Mouse (Mus musculus) C2C12 (cell line): ENCODE results near the gene Rai14. TPM values are rescaled to one million over a fixed set of nuclear protein-coding genes. Genes with fewer than 3 reads are reported as not detected.

Source experiments
- H3K27me3 ChIP-seq: one replicate; pipeline ENCODE4 v1.6.1; 2011; ENCODE audit not compliant: control insufficient read depth, insufficient read depth, insufficient read length
- H3K36me3 ChIP-seq: one replicate; pipeline ENCODE4 v1.6.1; 2011; ENCODE audit not compliant: control insufficient read depth, insufficient read depth
- H3K4me3 ChIP-seq: one replicate; pipeline ENCODE4 v1.5.1; 2011; ENCODE audit warnings: mild to moderate bottlenecking, control low read depth; ENCODE audit not compliant: poor library complexity, insufficient read depth, severe bottlenecking
- H3K79me2 ChIP-seq: one replicate; pipeline ENCODE4 v1.6.1; 2011; ENCODE audit not compliant: control insufficient read depth, insufficient read depth
- H3K79me3 ChIP-seq: one replicate; pipeline ENCODE4 v1.6.1; 2011; ENCODE audit warnings: low read depth, control low read depth
- H3ac ChIP-seq: one replicate; pipeline ENCODE3; 2011; ENCODE audit warnings: low read depth; ENCODE audit not compliant: control insufficient read depth, insufficient read length
- CEBPB ChIP-seq: IDR thresholded peaks from one replicate; pipeline ENCODE4 v1.6.1; 2011; ENCODE audit warnings: low read depth, mild to moderate bottlenecking, control low read depth, moderate library complexity
- CTCF ChIP-seq: IDR thresholded peaks from one replicate; pipeline ENCODE4 v1.5.1; 2011; ENCODE audit not compliant: control insufficient read depth, insufficient read depth, insufficient read length
- FOSL1 ChIP-seq: IDR thresholded peaks from one replicate; pipeline ENCODE4 v1.8.0; 2011; ENCODE audit warnings: mild to moderate bottlenecking, low read length; ENCODE audit not compliant: poor library complexity, insufficient read depth, severe bottlenecking
- MAX ChIP-seq: IDR thresholded peaks from one replicate; pipeline ENCODE4 v1.6.1; 2011; ENCODE audit warnings: mild to moderate bottlenecking, control low read depth
- MYOD1 ChIP-seq: IDR thresholded peaks from one replicate; pipeline ENCODE4 v1.6.1; 2011; ENCODE audit warnings: low read depth; ENCODE audit not compliant: control insufficient read depth, insufficient read length
- MYOG ChIP-seq: IDR thresholded peaks from one replicate; pipeline ENCODE4 v1.6.1; 2011; ENCODE audit not compliant: control insufficient read depth, insufficient read length; ENCODE audit errors: extremely low read depth
- USF1 ChIP-seq: IDR thresholded peaks from one replicate; pipeline ENCODE4 v1.6.1; 2011; ENCODE audit warnings: low read depth, mild to moderate bottlenecking, control low read depth, moderate library complexity
- polyA plus RNA-seq: library from polyadenylated mRNA; unstranded; fragments of >200 nt; fragmentation: generic; extraction: Trizol; gene quantifications from one replicate; pipeline ENCODE4 v1.2.1, GENCODE M21; 2012; ENCODE audit warnings: missing spikeins

Gene Rai14
- polyA plus RNA-seq, 1 experiment, result 55.1 TPM

- TF ChIP-seq MAX (no peak), MYOG (no peak), MYOD1 (no peak), FOSL1 (no peak), USF1 (no peak), CEBPB (no peak), CTCF (no peak)
- Histone ChIP-seq H3K4me3 (no peak overlapping the region), H3K27me3 (no peaks in the 10 kb centered on the region), H3K79me2 (no peaks in the 10 kb centered on the region), H3ac (no peak overlapping the region), H3K36me3 (peaks cover 88% of the 10 kb centered on the region), H3K79me3 (no peaks in the 10 kb centered on the region)
Measured at GRCm38 (mm10) chr15:10594910-10595309, 119.5 kb downstream of the Rai14 start.

- H3K79me2 ChIP-seq, result no peaks in the 10 kb centered on the region
- TF ChIP-seq CEBPB (peak; percentile 63), FOSL1 (no peak)
- H3K4me3 ChIP-seq, result no peak overlapping the region
- H3ac ChIP-seq, result no peak overlapping the region
- H3K27me3 ChIP-seq, result no peaks in the 10 kb centered on the region
- H3K79me3 ChIP-seq, result no peaks in the 10 kb centered on the region
- H3K36me3 ChIP-seq, result peaks cover 89% of the 10 kb centered on the region
Measured at GRCm38 (mm10) chr15:10593094-10593493, 121.3 kb downstream of the Rai14 start.

GRCm38 (mm10) chr15:10586565-10586964, 127.9 kb downstream of the Rai14 start:
- H3K36me3 ChIP-seq, result peaks cover 81% of the 10 kb centered on the region
- TF ChIP-seq MYOD1, result no peak
- no peak for TF ChIP-seq FOSL1
- no peak for TF ChIP-seq CEBPB
- no peak for TF ChIP-seq MAX
- TF ChIP-seq CTCF, result no peak
- TF ChIP-seq MYOG, result no peak
- H3K4me3 ChIP-seq, result no peak overlapping the region

GRCm38 (mm10) chr15:10584359-10585187, 129.9 kb downstream of the Rai14 start:
- Histone ChIP-seq H3K79me2 (no peaks in the 10 kb centered on the region), H3K27me3 (no peaks in the 10 kb centered on the region), H3ac (no peak overlapping the region), H3K79me3 (no peaks in the 10 kb centered on the region), H3K4me3 (no peak overlapping the region), H3K36me3 (peaks cover 72% of the 10 kb centered on the region)
- no peak for TF ChIP-seq MAX
- TF ChIP-seq CEBPB, result no peak
- no peak for TF ChIP-seq CTCF
- TF ChIP-seq MYOD1, result no peak
- no peak for TF ChIP-seq MYOG
- no peak for TF ChIP-seq USF1
- no peak for TF ChIP-seq FOSL1

More at GRCm38 (mm10) chr15:10586565-10586964, 127.9 kb downstream of the Rai14 start:
- H3K27me3 ChIP-seq, result no peaks in the 10 kb centered on the region
- no peak overlapping the region for H3ac ChIP-seq
- H3K79me2 ChIP-seq, result no peaks in the 10 kb centered on the region
- no peaks in the 10 kb centered on the region for H3K79me3 ChIP-seq

- Histone ChIP-seq H3K36me3 (peaks cover 69% of the 10 kb centered on the region), H3ac (no peak overlapping the region), H3K27me3 (no peaks in the 10 kb centered on the region), H3K79me2 (no peaks in the 10 kb centered on the region), H3K4me3 (no peak overlapping the region), H3K79me3 (no peaks in the 10 kb centered on the region)
- TF ChIP-seq CEBPB (no peak), MYOD1 (no peak), USF1 (no peak), FOSL1 (no peak), CTCF (peak; percentile 47)
Measured at GRCm38 (mm10) chr15:10583408-10583807, 131.0 kb downstream of the Rai14 start.

GRCm38 (mm10) chr15:10579159-10579558, 135.3 kb downstream of the Rai14 start:
- Histone ChIP-seq H3K79me2 (no peaks in the 10 kb centered on the region), H3K79me3 (no peaks in the 10 kb centered on the region), H3K4me3 (no peak overlapping the region), H3ac (no peak overlapping the region), H3K27me3 (no peaks in the 10 kb centered on the region), H3K36me3 (peaks cover 67% of the 10 kb centered on the region)
- TF ChIP-seq FOSL1, result no peak
- TF ChIP-seq USF1, result no peak
- TF ChIP-seq MYOD1, result no peak
- no peak for TF ChIP-seq MYOG
- no peak for TF ChIP-seq CTCF
- no peak for TF ChIP-seq CEBPB
- TF ChIP-seq MAX, result no peak
